Mouse (Mus musculus) testis, adult 2 months (tissue): Measurements from ENCODE around the gene Macrod1.

Experiments used
- CTCF ChIP-seq: fragments of 200-500 bp; IDR thresholded peaks from 2 replicates; pipeline ENCODE4 v1.5.1; 2012; ENCODE audit warnings: low read depth, mild to moderate bottlenecking, inconsistent platforms, low read length, moderate library complexity; ENCODE audit not compliant: control insufficient read depth, insufficient read depth, insufficient replicate concordance
- POLR2A ChIP-seq: fragments of 200-500 bp; IDR thresholded peaks from 2 replicates; pipeline ENCODE4 v1.6.1; 2012; ENCODE audit warnings: low read depth, mild to moderate bottlenecking, inconsistent platforms, low read length, moderate library complexity; ENCODE audit not compliant: control insufficient read depth

DNA sequence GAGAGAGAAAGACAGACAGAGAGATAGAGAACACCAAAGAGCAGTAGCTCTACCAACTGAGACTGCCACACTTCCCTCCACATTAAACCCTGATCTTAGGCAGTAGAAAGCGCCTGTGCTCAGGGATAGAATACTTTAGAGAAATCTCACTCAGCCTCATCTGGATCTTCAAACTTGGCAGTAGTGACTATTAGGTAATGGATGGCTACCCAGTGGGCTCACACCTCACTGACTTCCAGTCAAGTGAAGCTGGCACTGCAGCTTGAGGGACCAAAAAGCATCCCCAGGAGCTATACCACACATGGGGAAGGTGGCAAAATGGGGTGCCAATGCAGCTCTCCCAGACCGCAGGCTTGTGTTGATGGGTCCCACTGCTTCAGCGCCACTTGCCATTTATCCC, 167.6 kb downstream of the Macrod1 start:
- no peak for TF ChIP-seq POLR2A
- no peak for TF ChIP-seq CTCF
